Mouse (Mus musculus) MEL (cell line): ENCODE results near the gene Ctu2. TPM values are rescaled to one million over a fixed set of nuclear protein-coding genes. Genes with fewer than 3 reads are reported as not detected.

Experiments used
- DNase-seq: peaks from one replicate; pipeline ENCODE4 v3.0.0; 2011; ENCODE audit warnings: low read depth, low spot score
- H3K27ac ChIP-seq: 2 replicates; pipeline ENCODE4 v1.5.1; 2012; ENCODE audit warnings: low read depth, mild to moderate bottlenecking, control low read depth, low read length, moderate library complexity; ENCODE audit not compliant: control insufficient read depth
- H3K27me3 ChIP-seq, 2 experiments: fragments of 150-350 bp in 1 of 2; sonication (generic) in 1 of 2; 2 replicates each; pipeline ENCODE4 v1.6.1; 2012; ENCODE audit warnings: low read length in 2 of 2, mild to moderate bottlenecking in 2 of 2, improper control_type of control experiment in 1 of 2, moderate library complexity in 1 of 2; ENCODE audit not compliant: insufficient read depth in 2 of 2, control insufficient read depth in 1 of 2
- H3K36me3 ChIP-seq, 2 experiments: 2 replicates each; pipeline ENCODE4 v1.6.1; 2012 to 2014; ENCODE audit warnings: low read length in 2 of 2, improper control_type of control experiment in 1 of 2, inconsistent platforms in 1 of 2, mild to moderate bottlenecking in 1 of 2; ENCODE audit not compliant: insufficient read depth in 2 of 2, control insufficient read depth in 1 of 2
- H3K4me1 ChIP-seq, 2 experiments: fragments of 150-350 bp in 1 of 2; sonication (generic) in 1 of 2; 2 replicates each; pipeline ENCODE4 v1.6.1; 2012; ENCODE audit warnings: low read length in 2 of 2, improper control_type of control experiment in 1 of 2, mild to moderate bottlenecking in 1 of 2; ENCODE audit not compliant: insufficient read depth in 2 of 2, control insufficient read depth in 1 of 2
- H3K4me3 ChIP-seq, 2 experiments: fragments of 150-350 bp in 1 of 2; sonication (generic) in 1 of 2; 2 replicates each; pipeline ENCODE4 v1.5.1; 2012; ENCODE audit warnings: low read depth in 2 of 2, low read length in 2 of 2, mild to moderate bottlenecking in 2 of 2, moderate library complexity in 2 of 2, control low read depth in 1 of 2, improper control_type of control experiment in 1 of 2; ENCODE audit not compliant: control insufficient read depth in 1 of 2, insufficient read depth in 1 of 2
- H3K79me2 ChIP-seq: 2 replicates; pipeline ENCODE4 v1.6.1; 2012; ENCODE audit warnings: mild to moderate bottlenecking, low read length, moderate library complexity; ENCODE audit not compliant: control insufficient read depth, poor library complexity, insufficient read depth
- H3K9ac ChIP-seq: 2 replicates; pipeline ENCODE4 v1.6.1; 2012; ENCODE audit warnings: low read depth, mild to moderate bottlenecking, control low read depth, low read length, moderate library complexity; ENCODE audit not compliant: control insufficient read depth, poor library complexity, severe bottlenecking
- H3K9me3 ChIP-seq: fragments of 150-350 bp; sonication (generic); replicated peaks from 2 replicates; pipeline ENCODE4 v1.6.1; 2012; ENCODE audit warnings: mild to moderate bottlenecking, low read length, improper control_type of control experiment, moderate library complexity; ENCODE audit not compliant: insufficient read depth
- BHLHE40 ChIP-seq: IDR thresholded peaks from 2 replicates; pipeline ENCODE4 v1.6.1; 2012; ENCODE audit warnings: low read depth, mild to moderate bottlenecking, inconsistent platforms, low read length, improper control_type of control experiment, borderline replicate concordance
- CTCF ChIP-seq, 3 experiments: IDR thresholded peaks in 2 of 3; conservative IDR thresholded peaks in 1 of 3; 2 replicates each; pipeline ENCODE4 v1.5.1; 2011 to 2012; ENCODE audit warnings: low read length in 3 of 3, low read depth in 2 of 3, mild to moderate bottlenecking in 2 of 3, improper control_type of control experiment in 1 of 3, inconsistent platforms in 1 of 3, mixed read lengths in 1 of 3, moderate library complexity in 1 of 3; ENCODE audit not compliant: control insufficient read depth in 1 of 3, insufficient read depth in 1 of 3, poor library complexity in 1 of 3, severe bottlenecking in 1 of 3
- E2F4 ChIP-seq: IDR thresholded peaks from 2 replicates; pipeline ENCODE4 v1.6.1; 2011; ENCODE audit warnings: low read depth, low read length, improper control_type of control experiment, borderline replicate concordance
- EP300 ChIP-seq, 2 experiments: IDR thresholded peaks; 2 replicates each; pipeline ENCODE4 v1.6.1; 2011; ENCODE audit warnings: improper control_type of control experiment in 2 of 2, low read length in 2 of 2, low read depth in 1 of 2, mild to moderate bottlenecking in 1 of 2
- ETS1 ChIP-seq: IDR thresholded peaks from 2 replicates; pipeline ENCODE4 v1.6.1; 2012; ENCODE audit warnings: low read depth, mild to moderate bottlenecking, inconsistent platforms, low read length, improper control_type of control experiment, moderate library complexity
- GABPA ChIP-seq: IDR thresholded peaks from 2 replicates; pipeline ENCODE4 v1.6.1; 2012; ENCODE audit warnings: low read depth, mild to moderate bottlenecking, inconsistent platforms, low read length, improper control_type of control experiment, moderate library complexity
- GATA1 ChIP-seq: IDR thresholded peaks from 2 replicates; pipeline ENCODE4 v1.6.1; 2011; ENCODE audit warnings: low read depth, low read length, improper control_type of control experiment
- JUND ChIP-seq: IDR thresholded peaks from 2 replicates; pipeline ENCODE4 v1.6.1; 2011; ENCODE audit warnings: low read depth, mild to moderate bottlenecking, improper control_type of control experiment, low read length
- KAT2A ChIP-seq: conservative IDR thresholded peaks from 2 replicates; pipeline ENCODE4 v1.6.1; 2012; ENCODE audit warnings: low read depth, low read length, improper control_type of control experiment, inconsistent platforms
- MAFK ChIP-seq: IDR thresholded peaks from 2 replicates; pipeline ENCODE4 v1.6.1; 2011; ENCODE audit warnings: low read depth, mild to moderate bottlenecking, low read length, improper control_type of control experiment, borderline replicate concordance
- MAX ChIP-seq: IDR thresholded peaks from 2 replicates; pipeline ENCODE4 v1.6.1; 2011; ENCODE audit warnings: low read length, improper control_type of control experiment
- MAZ ChIP-seq: IDR thresholded peaks from 2 replicates; pipeline ENCODE4 v1.6.1; 2012; ENCODE audit warnings: low read depth, mild to moderate bottlenecking, inconsistent platforms, low read length, improper control_type of control experiment
- MEF2A ChIP-seq: IDR thresholded peaks from 2 replicates; pipeline ENCODE4 v1.6.1; 2014; ENCODE audit warnings: low read depth, mild to moderate bottlenecking, inconsistent platforms, low read length, improper control_type of control experiment; ENCODE audit not compliant: poor library complexity, insufficient replicate concordance, severe bottlenecking; ENCODE audit errors: extremely low read depth
- MXI1 ChIP-seq: IDR thresholded peaks from 2 replicates; pipeline ENCODE4 v1.6.1; 2011; ENCODE audit warnings: mild to moderate bottlenecking, low read depth, low read length, improper control_type of control experiment
- MYB ChIP-seq: IDR thresholded peaks from 2 replicates; pipeline ENCODE4 v1.6.1; 2011; ENCODE audit warnings: mild to moderate bottlenecking, low read depth, low read length, improper control_type of control experiment
- MYC ChIP-seq: IDR thresholded peaks from 2 replicates; pipeline ENCODE4 v1.6.1; 2011; ENCODE audit warnings: low read depth, mild to moderate bottlenecking, low read length, improper control_type of control experiment, moderate library complexity
- NELFE ChIP-seq: IDR thresholded peaks from 2 replicates; pipeline ENCODE4 v1.6.1; 2011; ENCODE audit warnings: low read depth, low read length, improper control_type of control experiment
- POLR2A ChIP-seq, 2 experiments: IDR thresholded peaks; 2 replicates each; pipeline ENCODE4 v1.6.1; 2011 to 2012; ENCODE audit warnings: low read length in 2 of 2, mild to moderate bottlenecking in 2 of 2, control low read depth in 1 of 2, improper control_type of control experiment in 1 of 2, low read depth in 1 of 2, moderate library complexity in 1 of 2; ENCODE audit not compliant: control insufficient read depth in 1 of 2, insufficient read depth in 1 of 2, poor library complexity in 1 of 2
- POLR2AphosphoS2 ChIP-seq: IDR thresholded peaks from 2 replicates; pipeline ENCODE4 v1.6.1; 2011; ENCODE audit warnings: low read length, improper control_type of control experiment
- POLR2AphosphoS5 ChIP-seq: IDR thresholded peaks from 2 replicates; pipeline ENCODE4 v1.6.1; 2012; ENCODE audit warnings: low read depth, borderline replicate concordance, mild to moderate bottlenecking, inconsistent platforms, low read length, moderate library complexity, mixed read lengths
- RAD21 ChIP-seq: IDR thresholded peaks from 2 replicates; pipeline ENCODE4 v1.6.1; 2011; ENCODE audit warnings: mild to moderate bottlenecking, low read depth, low read length, improper control_type of control experiment
- RCOR1 ChIP-seq: IDR thresholded peaks from 2 replicates; pipeline ENCODE4 v1.6.1; 2012; ENCODE audit warnings: low read depth, mild to moderate bottlenecking, inconsistent platforms, low read length, improper control_type of control experiment
- SIN3A ChIP-seq: IDR thresholded peaks from 2 replicates; pipeline ENCODE4 v1.6.1; 2012; ENCODE audit warnings: low read length, improper control_type of control experiment, inconsistent platforms
- SMC3 ChIP-seq: IDR thresholded peaks from 2 replicates; pipeline ENCODE4 v1.6.1; 2011; ENCODE audit warnings: low read depth, low read length, improper control_type of control experiment
- TAL1 ChIP-seq: IDR thresholded peaks from 2 replicates; pipeline ENCODE4 v1.6.1; 2012; ENCODE audit warnings: mild to moderate bottlenecking, inconsistent platforms, low read length, moderate library complexity, mixed read lengths
- TBP ChIP-seq: IDR thresholded peaks from 2 replicates; pipeline ENCODE4 v1.8.0; 2011; ENCODE audit warnings: low read depth, low read length, improper control_type of control experiment
- TCF12 ChIP-seq: IDR thresholded peaks from 2 replicates; pipeline ENCODE4 v1.6.1; 2014; ENCODE audit warnings: low read depth, mild to moderate bottlenecking, inconsistent platforms, low read length, improper control_type of control experiment, moderate library complexity
- UBTF ChIP-seq: IDR thresholded peaks from 2 replicates; pipeline ENCODE4 v1.6.1; 2012; ENCODE audit warnings: low read depth, mild to moderate bottlenecking, inconsistent platforms, low read length, improper control_type of control experiment, moderate library complexity, borderline replicate concordance; ENCODE audit not compliant: insufficient read depth
- USF1 ChIP-seq: IDR thresholded peaks from 2 replicates; pipeline ENCODE4 v1.6.1; 2014; ENCODE audit warnings: low read depth, mild to moderate bottlenecking, inconsistent platforms, low read length, improper control_type of control experiment, moderate library complexity
- USF2 ChIP-seq, 2 experiments: IDR thresholded peaks; 2 replicates each; pipeline ENCODE4 v1.6.1; 2011 to 2012; ENCODE audit warnings: improper control_type of control experiment in 2 of 2, low read length in 2 of 2, borderline replicate concordance in 1 of 2, inconsistent platforms in 1 of 2, low read depth in 1 of 2, mild to moderate bottlenecking in 1 of 2; ENCODE audit not compliant: insufficient read depth in 1 of 2
- ZC3H11A ChIP-seq: IDR thresholded peaks from 2 replicates; pipeline ENCODE4 v1.6.1; 2012; ENCODE audit warnings: low read depth, mild to moderate bottlenecking, inconsistent platforms, low read length, improper control_type of control experiment
- ZKSCAN1 ChIP-seq: IDR thresholded peaks from 2 replicates; pipeline ENCODE4 v1.6.1; 2012; ENCODE audit warnings: low read depth, mild to moderate bottlenecking, inconsistent platforms, low read length, improper control_type of control experiment, moderate library complexity
- ZMIZ1 ChIP-seq: IDR thresholded peaks from 2 replicates; pipeline ENCODE4 v1.6.1; 2012; ENCODE audit warnings: low read depth, mild to moderate bottlenecking, inconsistent platforms, low read length, improper control_type of control experiment, moderate library complexity
- ZNF384 ChIP-seq: IDR thresholded peaks from 2 replicates; pipeline ENCODE4 v1.6.1; 2012; ENCODE audit warnings: low read depth, mild to moderate bottlenecking, inconsistent platforms, low read length, improper control_type of control experiment
- polyA plus RNA-seq, 2 experiments: library from polyadenylated mRNA; stranded (reverse) in 1 of 2; unstranded in 1 of 2; fragments of >175 nt in 1 of 2; fragments of >200 nt in 1 of 2; gene quantifications; 2 replicates each; pipeline versions ENCODE4 v1.2.1 to v1.2.4; 2012; ENCODE audit warnings: low replicate concordance in 2 of 2, low read depth in 1 of 2; ENCODE audit not compliant: insufficient read length in 2 of 2, insufficient read depth in 1 of 2, missing spikeins in 1 of 2
- total RNA-seq: library from RNA; depleted of rRNA; stranded (reverse); fragments of 300-350 nt; gene quantifications from 2 replicates; pipeline ENCODE4 v1.2.3, GENCODE M21; 2012

Gene Ctu2
- total and polyA plus RNA-seq, 3 experiments = 44.0 to 57.4 TPM; not detected in 1

GRCm38 (mm10) chr8:122432443-122433268 lies 43.3 kb upstream of the Ctu2 start, which contains the start of gene Cyba:
Gene Cyba, minus strand, starts transcription at chr8:122432930.
- Histone ChIP-seq H3K9ac (peak within 1 kb of the TSS; percentile 91), H3K27ac (peak within 1 kb of the TSS; percentile 73), H3K79me2 (peaks cover 26% of the 10 kb centered on the region), H3K36me3 (peaks cover 0 to 27% of the 10 kb centered on the region in 2 experiments; a peak in 2 of 4 replicates), H3K9me3 (no peaks in the 10 kb centered on the region), H3K4me1 (peaks cover 9 to 30% of the 10 kb centered on the region in 2 experiments), H3K4me3 (peak within 1 kb of the TSS; percentile 63 to 86), H3K27me3 (no peaks in the 10 kb centered on the region)
- peak; percentile 88 for DNase-seq
- no peak; the same call in 1 of the 2 replicates for TF ChIP-seq MXI1
- TF ChIP-seq ZNF384 = no peak
- TF ChIP-seq BHLHE40 = peak; percentile 85; the same call in 1 of the 2 replicates
- TF ChIP-seq USF1 = peak; percentile 93
- no peak for TF ChIP-seq TAL1
- no peak for TF ChIP-seq POLR2AphosphoS5
- TF ChIP-seq SIN3A = peak; percentile 33; the same call in 1 of the 2 replicates
- TF ChIP-seq USF2 (IDR thresholded peaks at IDR 0.05; ENCODE audit: borderline replicate concordance in 1 of 2, insufficient read depth in 1 of 2, low read depth in 1 of 2, low read length in 2 of 2) = peak in 1 of 2 experiments; percentile 7; a peak in 1 of 4 replicates
- TF ChIP-seq E2F4 = 0 out of 2 replicates have a peak, but pooled peaks have one; percentile 13
- TF ChIP-seq POLR2AphosphoS2 = 0 out of 2 replicates have a peak, but pooled peaks have one; percentile 64
- TF ChIP-seq KAT2A = no peak
- TF ChIP-seq MEF2A = no peak
- TF ChIP-seq EP300 (IDR thresholded peaks at IDR 0.05; ENCODE audit: low read depth in 1 of 2, low read length in 2 of 2) = no peak
- TF ChIP-seq RAD21 = no peak
- TF ChIP-seq MYC = 0 out of 2 replicates have a peak, but pooled peaks have one; percentile 14
- TF ChIP-seq CTCF (IDR thresholded peaks at IDR 0.05 in 2 of 3, conservative IDR thresholded peaks at IDR 0.05 in 1 of 3; ENCODE audit: control insufficient read depth in 1 of 3, insufficient read depth in 1 of 3, low read depth in 2 of 3, low read length in 3 of 3, poor library complexity in 1 of 3, severe bottlenecking in 1 of 3) = no peak
- 0 out of 2 replicates have a peak, but pooled peaks have one; percentile 24 for TF ChIP-seq MAZ
- TF ChIP-seq UBTF = no peak
- TF ChIP-seq TCF12 = 0 out of 2 replicates have a peak, but pooled peaks have one; percentile 7
- no peak for TF ChIP-seq ZC3H11A
- peak; percentile 73 for TF ChIP-seq NELFE
- TF ChIP-seq GATA1 = no peak
- TF ChIP-seq JUND = no peak
- no peak for TF ChIP-seq ZKSCAN1
- TF ChIP-seq RCOR1 = no peak
- TF ChIP-seq POLR2A (IDR thresholded peaks at IDR 0.05; ENCODE audit: control insufficient read depth in 1 of 2, insufficient read depth in 1 of 2, low read depth in 1 of 2, low read length in 2 of 2, poor library complexity in 1 of 2) = peak; percentile 53 to 82; a peak in 3 of 4 replicates
- TF ChIP-seq MYB = no peak
- no peak for TF ChIP-seq ZMIZ1
- no peak for TF ChIP-seq TBP
- peak; percentile 38; the same call in 1 of the 2 replicates for TF ChIP-seq ETS1
- TF ChIP-seq MAX = 0 out of 2 replicates have a peak, but pooled peaks have one; percentile 66
- TF ChIP-seq SMC3 = no peak
- TF ChIP-seq MAFK = no peak
- no peak for TF ChIP-seq GABPA
